Mouse (Mus musculus) C2C12 (cell line): ENCODE data around the gene Fanci.

Experiments
- CTCF ChIP-seq: IDR thresholded peaks from one replicate; pipeline ENCODE4 v1.5.1; 2011; ENCODE audit not compliant: control insufficient read depth, insufficient read depth, insufficient read length
- MAX ChIP-seq: IDR thresholded peaks from one replicate; pipeline ENCODE4 v1.6.1; 2011; ENCODE audit warnings: mild to moderate bottlenecking, control low read depth
- MYOD1 ChIP-seq: IDR thresholded peaks from one replicate; pipeline ENCODE4 v1.6.1; 2011; ENCODE audit warnings: low read depth; ENCODE audit not compliant: control insufficient read depth, insufficient read length
- MYOG ChIP-seq: IDR thresholded peaks from one replicate; pipeline ENCODE4 v1.6.1; 2011; ENCODE audit not compliant: control insufficient read depth, insufficient read length; ENCODE audit errors: extremely low read depth

GRCm38 (mm10) chr7:79469766-79470165 is 78.0 kb downstream of the Fanci start:
- no peak for TF ChIP-seq CTCF
- no peak for TF ChIP-seq MYOD1
- TF ChIP-seq MYOG, result no peak
- no peak for TF ChIP-seq MAX
